Mouse (Mus musculus) myocyte (in vitro differentiated cells): ENCODE results near the gene Med24.

Experiments
- POLR2A ChIP-seq: IDR thresholded peaks from one replicate; pipeline ENCODE4 v1.6.1; 2011; ENCODE audit warnings: low read depth, mild to moderate bottlenecking, control low read depth, moderate library complexity; ENCODE audit not compliant: insufficient read length
- POLR2AphosphoS2 ChIP-seq: IDR thresholded peaks from one replicate; pipeline ENCODE4 v1.6.1; 2011; ENCODE audit warnings: low read depth, control low read depth; ENCODE audit not compliant: insufficient read length
- TCF12 ChIP-seq: IDR thresholded peaks from one replicate; pipeline ENCODE4 v1.6.1; 2011; ENCODE audit warnings: mild to moderate bottlenecking, control low read depth; ENCODE audit not compliant: poor library complexity, insufficient read depth, severe bottlenecking
- USF1 ChIP-seq: IDR thresholded peaks from one replicate; pipeline ENCODE4 v1.6.1; 2011; ENCODE audit warnings: low read depth, mild to moderate bottlenecking, control low read depth, moderate library complexity

GRCm38 (mm10) chr11:98765421-98766309 is 36.4 kb upstream of the Med24 start:
- no peak for TF ChIP-seq USF1
- TF ChIP-seq POLR2AphosphoS2 = no peak
- TF ChIP-seq TCF12 = no peak
- TF ChIP-seq POLR2A = no peak
